Mouse (Mus musculus): ENCODE results near the gene Ajuba.

The Ajuba gene

DNA sequence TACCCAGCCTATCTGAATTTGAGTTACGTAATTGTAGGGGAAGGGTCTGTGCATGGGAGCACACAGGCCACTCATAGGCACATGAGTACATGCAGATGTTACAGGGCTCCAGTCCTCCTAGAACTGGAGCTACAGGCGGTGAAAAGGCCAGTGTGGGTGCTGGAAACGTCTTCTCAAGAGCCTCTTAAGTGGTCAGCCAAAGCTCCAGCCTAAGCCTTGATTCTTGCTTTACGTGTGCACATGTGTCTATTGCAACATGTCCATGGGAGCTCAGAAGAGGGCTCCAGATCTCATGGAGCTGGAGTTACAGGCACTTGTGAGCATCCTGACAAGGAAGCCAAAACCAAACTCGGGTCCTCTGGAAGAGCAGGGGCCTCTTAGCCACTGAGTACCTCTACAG, 32.7 kb downstream of the Ajuba start:
- in situ Hi-C loops (cut with MboI, MseI), result no loop called here

GRCm38 (mm10) chr14:54540771-54541170, 36.6 kb downstream of the Ajuba start:
- in situ Hi-C loops (cut with MboI, MseI), result no loop called here

DNA sequence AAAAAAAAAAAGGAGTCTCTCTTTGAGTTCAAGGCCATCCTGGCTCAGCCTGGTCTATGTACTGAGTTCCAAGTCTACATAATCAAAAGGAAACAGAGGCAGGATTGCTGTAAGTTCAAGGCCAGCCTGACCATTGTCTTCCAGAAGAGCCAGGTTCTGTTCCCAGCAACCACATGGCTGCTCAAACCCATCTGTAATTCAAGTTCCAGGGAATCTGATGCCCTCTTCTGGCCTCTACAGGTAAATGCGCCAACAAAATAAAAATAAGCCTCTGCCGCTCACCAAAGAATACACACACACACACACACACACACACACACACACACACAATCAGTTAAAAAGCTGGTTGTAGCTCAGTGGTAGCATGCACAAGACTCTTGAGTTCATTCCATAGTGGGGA, 38.8 kb downstream of the Ajuba start:
- in situ Hi-C loops (cut with MboI, MseI), result no loop called here

GRCm38 (mm10) chr14:54528446-54529111, 48.8 kb downstream of the Ajuba start:
- in situ Hi-C loops (cut with MboI, MseI), result loop anchor here (5.0 kb wide), 1 partner anchor 64 kb away; no protein-coding TSS in a partner anchor

DNA sequence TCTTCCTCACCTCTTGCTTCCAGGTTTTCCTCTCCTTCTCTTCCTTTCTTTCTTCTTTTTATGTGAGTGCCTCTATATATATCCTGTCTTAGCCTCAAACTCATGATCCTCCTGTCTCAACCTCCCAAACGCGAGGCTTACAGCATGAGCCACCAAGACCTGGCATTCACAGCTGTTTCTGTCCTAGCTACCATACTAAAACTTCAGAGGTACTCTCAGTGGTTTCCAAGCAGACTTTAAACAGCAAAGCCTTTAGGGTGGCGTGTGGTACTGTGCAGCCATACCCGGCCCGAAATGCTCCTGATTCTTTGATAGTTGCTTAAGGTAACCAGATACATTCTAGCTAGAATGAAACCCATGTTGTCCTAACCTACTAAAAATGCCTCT, 49.4 kb downstream of the Ajuba start:
- in situ Hi-C loops (cut with MboI, MseI), result loop anchor here (5.0 kb wide), 1 partner anchor 64 kb away; no protein-coding TSS in a partner anchor

DNA sequence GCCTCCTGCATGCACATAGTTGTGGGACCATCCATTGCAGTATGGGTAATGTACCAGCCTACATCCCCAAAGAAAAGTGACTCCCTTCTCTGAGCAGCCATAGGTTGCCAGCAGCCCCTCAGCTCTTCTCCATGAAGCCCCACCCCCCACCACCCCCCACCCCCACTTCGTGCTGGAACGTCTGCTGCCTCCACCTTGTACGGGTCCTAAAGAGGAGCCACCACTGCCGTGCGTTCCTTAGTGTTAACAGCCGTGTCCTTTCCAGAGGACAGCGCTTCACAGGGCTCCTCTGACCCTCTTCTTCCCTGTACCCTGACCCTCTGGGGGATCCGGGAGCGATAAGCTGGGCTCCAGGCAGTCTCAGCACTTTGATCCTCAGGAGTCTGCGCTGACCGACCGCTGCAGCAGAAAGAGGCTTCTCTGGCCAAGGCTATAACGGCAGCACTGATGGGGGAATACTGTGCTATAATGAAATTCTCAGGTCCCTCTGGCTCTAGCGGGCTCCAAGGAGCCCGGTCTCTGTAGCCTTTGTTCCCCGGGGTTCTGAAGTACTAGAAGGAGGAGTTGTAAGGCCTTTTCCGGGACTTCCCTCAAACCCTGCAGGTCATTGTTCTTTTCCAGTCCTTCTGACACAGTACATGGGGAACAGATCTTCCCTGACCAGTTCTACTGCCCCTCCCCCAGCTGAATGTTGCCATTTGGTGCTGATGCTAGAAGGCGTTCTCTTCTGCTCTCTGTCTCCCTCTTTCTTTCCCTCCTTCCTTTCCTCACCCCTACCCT, 49.9 kb downstream of the Ajuba start:
- in situ Hi-C loops (cut with MboI, MseI), result loop anchor here (5.0 kb wide), 1 partner anchor 65 kb away; no protein-coding TSS in a partner anchor

DNA sequence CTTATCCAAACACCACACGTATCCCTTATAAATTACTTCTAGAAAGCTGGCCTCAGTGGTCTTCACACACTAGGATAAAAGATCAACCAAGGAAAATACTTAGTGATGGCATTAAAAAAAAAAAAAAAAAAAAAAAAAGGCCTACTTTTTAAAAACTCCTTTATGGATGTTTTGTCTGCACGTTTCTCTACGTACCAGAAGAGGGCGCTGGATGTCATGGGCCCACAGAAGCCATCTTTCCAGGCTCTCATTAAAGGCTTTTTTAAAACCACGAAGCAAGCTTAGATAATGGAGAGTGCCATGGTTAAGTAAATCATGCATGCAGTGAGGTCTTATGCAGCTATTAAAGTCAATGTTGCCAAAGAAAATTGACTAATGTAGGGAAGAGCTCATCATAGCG, 53.8 kb downstream of the Ajuba start:
- in situ Hi-C loops (cut with MboI, MseI), result no loop called here

All from regulatory T cell (primary cell).